21 mouse cellular contexts compared by ENCODE assay signal in the genomic region with DNA sequence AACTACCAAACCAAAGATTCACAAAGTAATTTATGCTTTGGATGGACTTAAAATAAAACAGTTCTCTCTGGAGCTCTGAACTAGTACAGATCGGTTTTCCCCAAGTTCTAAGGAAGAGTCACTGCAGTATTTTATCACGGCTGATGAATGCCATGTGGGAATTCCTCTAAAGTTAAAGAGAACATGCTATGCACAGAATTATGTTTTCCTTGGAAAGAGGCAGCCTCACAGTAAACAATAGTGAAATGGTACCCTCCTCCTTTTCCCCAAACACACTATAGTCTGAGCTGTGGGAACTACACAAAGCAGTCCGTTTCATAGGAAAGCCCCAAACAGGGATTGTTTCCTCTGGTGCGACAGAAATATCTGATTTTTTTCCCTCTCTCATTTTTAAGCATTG.
"Had no signal": no experiment of that assay in that cellular context is flagged by ENCODE, and none has a peak within 500 bp of the region (broad histone marks: within the 10 kb centered on the region; RNA-seq: fewer than 3 reads in every experiment).

No protein-coding gene starts in this region.

- H3K9me3 ChIP-seq: limb, embryonic 12.5 days; liver, embryonic 12.5 days; liver, embryonic 15.5 days; lung, embryonic 15.5 days; megakaryocyte, embryonic 14.5 days; midbrain, embryonic 10.5 days; midbrain, embryonic 15.5 days; neural tube, embryonic 13.5 days had no signal

- H3K27me3 ChIP-seq: limb, embryonic 12.5 days; liver, embryonic 12.5 days; liver, embryonic 15.5 days; lung, embryonic 15.5 days; megakaryocyte, embryonic 14.5 days; midbrain, embryonic 15.5 days; neural tube, embryonic 13.5 days had no signal

- H3K9ac ChIP-seq: limb, embryonic 12.5 days; liver, embryonic 12.5 days; liver, embryonic 15.5 days; lung, embryonic 15.5 days; midbrain, embryonic 15.5 days; neural tube, embryonic 13.5 days had no signal

- H3K36me3 ChIP-seq: limb, embryonic 12.5 days; liver, embryonic 12.5 days; liver, embryonic 15.5 days; lung, embryonic 15.5 days; midbrain, embryonic 10.5 days; midbrain, embryonic 15.5 days; neural tube, embryonic 13.5 days had no signal

- H3K4me2 ChIP-seq: limb, embryonic 12.5 days; liver, embryonic 12.5 days; liver, embryonic 15.5 days; lung, embryonic 15.5 days; midbrain, embryonic 15.5 days; neural tube, embryonic 13.5 days had no signal

- H3K4me3 ChIP-seq: layer of hippocampus, adult 2 months; left cerebral cortex, adult 2 months; limb, embryonic 12.5 days; liver, embryonic 12.5 days; liver, embryonic 15.5 days; lung, embryonic 15.5 days; megakaryocyte, embryonic 14.5 days; midbrain, embryonic 10.5 days; midbrain, embryonic 15.5 days; neural tube, embryonic 13.5 days had no signal

- DNase-seq: kidney, adult 8-10 months; kidney, postnatal 10 days; layer of hippocampus, adult 9-11 months; layer of hippocampus, postnatal 36 days; liver; lung, adult 18-20 months; lung, postnatal 10 days; lung, postnatal 36 days; thymus, adult 18-20 months; thymus, postnatal 36 days had no signal

- ATAC-seq: intestine, postnatal 0 days; liver, embryonic 12.5 days; midbrain, embryonic 15.5 days had no signal

- H3K4me1 ChIP-seq: limb, embryonic 12.5 days; liver, embryonic 12.5 days; liver, embryonic 15.5 days; lung, embryonic 15.5 days; megakaryocyte, embryonic 14.5 days; midbrain, embryonic 10.5 days; midbrain, embryonic 15.5 days; neural tube, embryonic 13.5 days had no signal

- H3K27ac ChIP-seq: layer of hippocampus, adult 2 months; left cerebral cortex, adult 2 months; liver, embryonic 12.5 days; liver, embryonic 15.5 days; lung, embryonic 15.5 days; midbrain, embryonic 10.5 days; midbrain, embryonic 15.5 days; neural tube, embryonic 13.5 days had no signal
